Mouse (Mus musculus) right cerebral cortex, adult 2 months (tissue): ENCODE data around the gene Cacnb4.

Experiments used
- DNase-seq, 2 experiments: peaks; one replicate each; pipeline ENCODE4 v3.0.0; 2021 to 2022; ENCODE audit warnings: low spot score in 2 of 2

The Cacnb4 gene

GRCm38 (mm10) chr2:52676023-52676912 is at the start of gene Cacnb4:
Gene Cacnb4, minus strand, starts transcription at chr2:52676831.
- peak; percentile 63 to 66 for DNase-seq

DNA sequence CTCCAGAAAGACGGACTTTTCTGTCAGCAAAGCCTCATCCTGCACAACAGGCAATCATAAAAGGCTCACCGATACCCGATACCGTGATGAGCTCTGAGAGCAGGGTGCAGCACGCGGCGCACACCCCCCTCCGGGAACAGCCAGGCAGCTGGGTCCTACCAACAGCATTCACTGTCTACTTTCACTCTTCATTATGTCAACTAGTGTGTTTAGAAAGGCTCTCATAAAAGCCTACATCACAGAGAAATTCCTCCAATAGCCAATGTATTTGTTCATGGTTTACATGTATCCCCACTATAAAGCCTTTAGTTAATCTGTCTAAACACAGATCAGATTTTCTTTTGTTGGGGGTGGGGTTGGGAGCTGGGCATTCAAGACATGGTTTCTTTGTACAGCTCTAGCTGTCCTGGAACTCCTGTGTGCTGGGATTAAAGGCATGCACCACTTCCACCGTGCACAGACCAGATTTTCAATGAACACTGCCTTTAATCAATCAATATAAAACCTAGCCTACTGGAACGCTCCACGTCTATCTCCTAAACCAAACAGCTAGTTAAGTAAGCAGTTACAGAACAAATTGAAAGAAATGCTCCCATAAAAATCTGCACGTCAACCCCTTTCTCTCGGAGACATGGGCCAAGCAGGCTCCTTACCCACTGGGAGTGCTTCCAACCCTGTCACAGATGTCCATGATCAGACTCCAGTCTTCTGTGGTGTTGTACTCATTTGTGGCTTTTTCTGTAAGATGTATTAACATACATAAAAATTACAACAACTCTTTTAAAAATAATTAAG is 43.8 kb upstream of the Cacnb4 start:
- DNase-seq = no peak

DNA sequence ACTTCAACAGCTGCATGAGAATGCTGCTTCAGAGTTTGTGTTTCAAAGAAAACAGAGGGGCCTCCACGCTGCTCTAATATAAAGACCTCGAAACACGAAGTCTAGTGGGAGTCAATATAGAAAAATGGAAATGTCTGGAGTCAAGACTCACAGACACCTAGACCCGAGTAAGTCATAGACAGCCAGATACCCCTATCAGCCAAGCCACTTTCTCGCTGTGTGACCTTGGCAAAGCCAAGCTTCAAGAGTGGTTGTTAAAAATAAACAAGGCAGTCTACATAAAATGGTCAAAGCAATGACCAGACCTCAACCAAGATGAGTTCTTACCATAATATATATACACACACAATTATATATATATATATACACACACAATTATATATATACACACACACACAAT is 40.4 kb upstream of the Cacnb4 start:
- no peak for DNase-seq

DNA sequence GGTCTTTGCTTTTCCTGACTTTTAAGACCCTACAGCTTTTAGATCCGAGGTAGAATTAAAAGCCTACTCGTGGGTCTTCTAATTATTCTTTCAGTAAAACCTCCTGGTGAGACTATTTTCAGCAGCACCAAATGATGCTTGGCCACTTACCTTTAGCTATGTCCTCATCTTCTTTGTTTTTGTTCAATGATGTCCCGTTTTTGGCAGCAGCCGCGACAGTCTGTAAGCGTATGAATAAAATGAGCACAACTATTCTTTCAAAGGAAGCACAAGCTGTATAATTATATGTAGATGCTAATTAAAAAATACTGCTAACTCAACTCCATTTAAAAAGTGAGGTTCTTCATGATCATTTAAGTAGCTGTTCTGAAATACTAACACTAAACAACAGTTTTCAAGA is 38.9 kb upstream of the Cacnb4 start:
- DNase-seq = peak in 1 of 2 experiments; percentile 39

- no peak for DNase-seq
These were observed 37.5 kb upstream of the Cacnb4 start for GRCm38 (mm10) chr2:52714111-52714510.

DNA sequence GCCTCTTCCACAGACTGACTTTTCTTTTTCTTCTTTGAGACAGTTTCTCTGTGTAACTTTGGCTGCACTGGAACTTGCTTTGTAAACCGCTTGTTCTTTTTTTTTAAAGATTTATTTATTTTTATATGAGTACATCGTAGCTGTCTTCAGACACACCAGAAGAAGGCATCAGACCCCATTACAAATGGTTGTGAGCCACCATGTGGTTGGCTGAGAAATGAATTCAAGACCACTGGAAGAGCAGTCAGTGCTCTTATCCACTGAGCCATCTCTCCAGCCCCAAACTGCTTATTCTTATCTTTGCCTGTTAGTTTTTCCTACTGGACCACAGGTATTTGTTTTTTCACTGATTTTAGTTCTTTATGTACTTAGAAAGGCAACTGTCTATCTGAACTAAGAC is 34.2 kb upstream of the Cacnb4 start:
- DNase-seq = no peak

DNA sequence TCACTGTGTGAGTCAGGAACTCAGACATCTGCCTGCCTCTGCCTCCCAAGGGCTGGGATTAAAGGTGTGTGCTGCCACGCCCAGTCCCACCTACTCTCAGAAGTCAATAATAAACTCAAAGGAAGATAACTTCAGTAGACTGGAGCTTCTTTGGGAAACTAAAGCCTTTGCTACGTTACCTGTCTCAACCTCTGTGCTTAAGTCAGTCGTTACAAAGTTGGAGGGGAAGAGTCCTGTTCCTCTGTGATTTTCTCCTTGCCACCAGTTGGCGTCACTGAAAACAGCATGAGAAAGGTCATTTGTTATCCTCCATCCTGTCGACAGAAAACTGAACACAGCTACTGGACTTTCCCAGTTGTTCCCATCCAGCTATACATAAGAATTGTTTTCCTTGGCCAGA is 32.8 kb upstream of the Cacnb4 start:
- DNase-seq = no peak

DNA sequence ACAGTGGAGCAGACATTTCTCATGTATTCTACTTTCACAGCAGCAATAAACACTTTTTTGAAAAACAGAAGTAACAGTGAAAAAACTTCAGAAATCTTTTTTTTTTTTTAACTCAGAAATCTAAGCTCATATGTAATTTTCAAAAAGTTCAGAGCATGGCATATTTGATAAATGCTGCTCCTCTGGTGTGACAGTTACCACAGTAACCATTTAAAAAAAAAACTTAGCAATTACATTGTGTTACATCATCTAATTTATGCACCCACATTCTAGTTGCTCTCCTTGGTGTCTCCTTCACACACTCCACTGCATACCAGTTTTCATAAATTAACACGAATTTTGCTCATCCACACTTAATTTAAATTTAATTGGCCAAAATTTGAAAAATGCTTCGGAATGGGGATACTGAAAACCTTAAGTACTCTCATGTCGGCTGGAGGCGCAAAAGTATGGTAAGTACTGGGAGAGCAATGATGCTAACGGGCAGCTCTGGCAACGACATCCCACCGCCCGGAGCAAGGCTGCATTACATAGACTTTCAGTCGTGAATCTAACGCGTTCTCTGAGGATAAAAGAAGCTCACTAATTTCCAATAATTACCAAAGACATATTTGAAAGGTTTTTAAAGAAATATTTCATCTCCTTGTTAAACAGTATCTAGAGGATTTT is 24.9 kb upstream of the Cacnb4 start:
- DNase-seq = no peak

DNA sequence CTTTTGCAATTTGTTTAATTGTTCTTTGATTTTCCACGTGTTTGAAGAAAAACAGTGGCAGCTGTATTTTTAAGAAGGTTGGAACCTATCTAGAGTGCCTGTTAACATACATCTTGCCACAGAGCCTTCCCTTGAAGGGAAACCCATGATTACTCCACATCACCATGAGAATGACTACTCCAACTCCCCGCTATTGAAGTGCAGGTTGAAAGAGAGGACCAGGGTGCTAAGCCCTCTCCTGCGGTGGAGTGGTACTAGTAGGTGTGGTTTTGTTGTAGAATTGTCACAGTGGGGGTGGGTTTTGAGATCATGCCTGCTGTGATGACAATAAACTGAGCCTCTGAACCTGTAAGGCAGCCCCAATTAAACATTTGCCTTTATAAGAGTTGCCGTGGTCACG is 23.7 kb upstream of the Cacnb4 start:
- no peak for DNase-seq

GRCm38 (mm10) chr2:52694604-52695003 is 18.0 kb upstream of the Cacnb4 start:
- DNase-seq = no peak

- DNase-seq = no peak
These were observed 15.1 kb upstream of the Cacnb4 start for GRCm38 (mm10) chr2:52691745-52692144.

DNA sequence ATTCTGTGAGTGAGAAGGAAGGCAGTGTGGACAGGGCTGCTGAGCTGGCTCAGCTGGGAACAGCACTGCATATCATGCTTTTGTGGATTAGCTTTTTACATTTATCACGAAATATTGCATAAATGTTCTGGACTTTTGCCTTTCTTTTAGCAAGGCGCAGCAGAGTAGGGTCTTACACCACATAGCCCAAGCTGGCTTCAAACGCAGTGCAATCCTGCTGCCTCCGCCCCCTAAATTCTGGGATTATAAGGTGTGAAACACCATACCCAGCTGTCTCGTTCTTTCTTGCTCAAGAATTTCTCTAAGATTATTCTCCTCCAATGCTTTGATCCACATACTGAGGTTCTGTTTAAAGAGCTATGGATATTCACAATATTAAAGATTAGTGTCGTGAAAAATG is 10.0 kb upstream of the Cacnb4 start:
- no peak for DNase-seq

DNA sequence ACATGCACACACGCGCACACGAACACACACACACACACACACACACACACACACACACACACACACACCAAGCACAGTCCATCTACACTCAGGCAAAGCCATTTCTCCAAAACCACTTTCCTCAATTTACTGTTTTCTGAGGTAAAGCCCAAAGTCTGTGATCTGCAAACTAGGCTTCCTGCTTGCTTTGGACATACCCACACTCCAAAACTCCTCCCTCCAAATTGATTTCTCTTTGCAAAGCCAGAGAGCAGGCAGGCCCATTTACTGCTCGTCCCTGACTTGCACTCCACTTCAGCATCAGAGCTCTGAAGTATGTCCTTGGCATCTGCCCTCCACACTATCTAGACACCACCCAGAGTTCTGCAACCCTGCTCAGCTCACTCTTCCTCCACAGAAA is 958 bp upstream of the Cacnb4 start:
- no peak for DNase-seq

DNA sequence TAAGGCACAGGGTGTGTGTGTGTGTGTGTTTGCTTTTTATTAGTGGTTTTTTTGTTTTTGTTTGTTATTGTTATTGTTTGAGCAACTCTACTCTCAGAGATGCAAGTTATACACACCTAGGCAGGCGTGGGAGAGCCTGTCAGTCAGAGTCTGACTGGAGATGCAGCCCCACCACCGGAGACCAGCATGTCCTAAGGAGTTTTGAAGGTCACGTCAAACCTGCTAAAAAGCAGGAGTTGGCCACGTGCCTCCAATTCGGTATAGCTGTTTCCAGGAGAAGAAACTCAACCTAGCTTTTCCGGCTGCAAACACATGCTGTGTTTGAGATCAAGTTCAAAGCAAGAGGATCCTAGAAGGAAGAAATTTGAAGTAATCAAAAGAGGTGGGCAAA is 277 bp upstream of the Cacnb4 start:
- DNase-seq = peak in 1 of 2 experiments; percentile 35

GRCm38 (mm10) chr2:52675278-52675987 is 1.2 kb downstream of the Cacnb4 start:
- peak in 1 of 2 experiments; percentile 32 for DNase-seq

DNA sequence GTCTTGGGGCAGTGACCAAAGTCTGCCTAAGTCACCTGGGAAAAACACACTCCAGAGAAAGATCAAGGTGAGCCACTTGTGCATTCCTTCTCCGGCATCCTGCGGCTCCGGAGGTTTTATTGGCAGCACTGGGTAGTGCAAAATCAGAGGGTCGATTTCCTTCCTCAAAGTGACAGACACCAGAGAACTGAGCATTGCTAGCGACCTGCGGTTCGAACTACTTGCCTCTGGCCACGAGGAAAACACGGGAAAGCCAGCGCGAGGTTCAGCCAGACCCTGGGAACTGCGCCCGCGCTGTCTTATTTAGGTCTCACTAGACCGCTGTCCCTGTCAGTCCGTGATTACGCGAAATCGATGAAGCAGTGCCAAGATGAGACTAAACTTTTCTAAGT is 1.7 kb downstream of the Cacnb4 start:
- peak in 1 of 2 experiments; percentile 46 for DNase-seq

GRCm38 (mm10) chr2:52673172-52673571 is 3.5 kb downstream of the Cacnb4 start:
- no peak for DNase-seq

- DNase-seq = peak; percentile 56 to 62
These were observed 5.9 kb downstream of the Cacnb4 start for GRCm38 (mm10) chr2:52670733-52671132.

DNA sequence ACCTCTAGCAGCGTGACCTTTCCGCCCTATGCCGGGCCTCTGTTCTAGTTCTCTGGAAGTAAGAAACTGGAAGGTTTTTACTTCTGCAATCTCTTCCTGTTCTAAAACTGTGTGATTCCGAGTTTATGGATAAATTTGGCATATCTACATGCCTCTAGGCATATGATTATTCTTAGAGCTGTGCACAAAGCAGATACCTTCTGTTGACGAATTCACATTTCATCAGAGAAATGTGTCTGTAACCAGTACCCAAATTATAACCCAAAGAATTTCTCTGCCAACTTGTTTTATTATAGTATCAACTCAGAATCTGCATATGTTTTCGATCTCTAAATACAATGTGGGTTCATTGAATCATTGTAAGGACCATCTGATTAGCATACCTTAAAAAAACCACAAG is 8.2 kb downstream of the Cacnb4 start:
- no peak for DNase-seq

GRCm38 (mm10) chr2:52656722-52657121 is 19.9 kb downstream of the Cacnb4 start:
- no peak for DNase-seq

DNA sequence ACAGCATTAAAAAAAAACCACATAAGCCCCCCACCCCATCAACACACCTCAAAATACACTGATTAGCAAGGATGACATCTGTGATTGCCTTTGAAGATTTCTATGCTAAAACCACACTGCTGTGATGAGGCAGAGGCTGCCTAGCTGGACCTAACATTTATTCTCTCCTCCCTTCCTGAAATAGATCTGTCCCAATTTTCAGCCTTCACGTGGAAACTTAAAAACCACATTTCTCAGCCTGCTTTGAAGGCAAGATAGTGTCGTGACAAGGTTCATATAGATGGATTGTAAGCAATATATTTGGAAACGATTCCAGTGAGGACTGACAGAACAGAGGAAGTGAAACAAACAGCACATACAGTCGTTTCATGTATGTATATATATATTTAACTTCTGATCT is 22.1 kb downstream of the Cacnb4 start:
- no peak for DNase-seq

DNA sequence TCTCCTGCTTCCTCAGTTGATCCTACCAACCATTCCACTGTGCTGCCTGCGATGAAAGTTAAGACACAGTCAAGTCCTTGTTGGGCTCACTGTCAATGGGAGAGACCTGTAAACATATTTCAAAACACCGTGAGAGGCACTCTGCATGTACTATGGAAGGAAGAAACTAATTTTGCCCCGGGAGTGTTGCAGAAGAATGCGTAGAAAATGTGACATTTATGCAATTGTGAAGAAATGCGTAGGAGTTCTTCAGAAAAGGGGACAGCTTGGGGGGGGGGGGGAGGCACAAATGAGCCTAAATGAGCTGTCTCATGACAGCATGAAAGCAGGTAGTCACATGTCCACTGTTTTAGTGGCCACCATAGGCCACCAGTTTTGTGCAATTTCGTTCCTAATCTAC is 25.1 kb downstream of the Cacnb4 start:
- DNase-seq = no peak
